Mouse (Mus musculus) mouse embryonic stem cell (cell line): ENCODE results near the gene Prdx6.

Experiments
- in situ Hi-C, 2 experiments: fragments of 300-500 bp; cut with MboI; formaldehyde crosslinking; loops; 1 replicate in 1 of 2; 3 replicates in 1 of 2; pipeline ENCODE4 v1.14.3; 2019 to 2020; ENCODE audit warnings: low sequenced_read_pairs in 2 of 2, low pct_unique_long_range_greater_than_20kb in 1 of 2, mixed read lengths in 1 of 2; ENCODE audit not compliant: unreplicated experiment in 1 of 2

Gene Prdx6

DNA sequence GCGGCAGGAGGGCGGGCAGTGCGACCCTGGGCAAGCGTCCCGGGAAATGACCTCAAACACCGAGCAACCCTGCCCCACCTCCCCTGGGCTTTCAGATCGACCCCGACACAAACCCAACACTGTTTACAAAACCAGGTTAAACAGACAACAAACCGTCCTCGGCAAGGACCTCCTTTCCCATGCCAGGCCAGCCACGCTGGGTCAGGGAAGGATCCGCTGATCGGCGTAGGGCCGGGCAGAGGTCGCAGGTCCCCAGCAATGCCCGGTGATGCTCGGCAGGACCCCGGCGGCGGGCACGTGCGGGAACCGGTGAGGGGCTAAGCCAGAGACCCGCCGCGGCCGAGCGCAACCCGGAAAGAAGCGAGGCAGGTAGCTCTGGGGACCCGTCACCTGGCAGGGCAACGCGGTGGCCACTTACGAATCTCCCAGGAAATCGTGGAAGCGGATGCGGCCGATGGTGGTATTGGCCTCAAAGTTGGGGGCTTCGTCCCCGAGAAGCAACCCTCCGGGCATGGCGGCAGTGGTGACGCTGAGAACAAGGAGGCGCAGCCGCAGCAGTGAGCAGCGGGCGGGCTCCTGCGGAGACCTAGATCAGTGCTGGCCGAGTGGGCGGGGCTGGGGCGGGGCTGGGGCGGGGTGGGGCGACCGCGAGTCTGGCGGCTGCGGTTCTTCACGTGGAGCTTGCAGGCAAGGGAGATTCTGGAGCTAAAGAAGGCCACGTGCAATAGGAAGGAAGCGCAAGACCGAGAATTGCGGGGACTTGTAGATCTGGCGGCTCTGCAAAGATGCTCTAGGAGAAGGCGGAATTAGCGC is at the start of gene Prdx6:
TSS of gene Prdx6 (minus strand) at position 616 of the 813 bp plus-strand sequence.
- in situ Hi-C loops, result no loop called here

DNA sequence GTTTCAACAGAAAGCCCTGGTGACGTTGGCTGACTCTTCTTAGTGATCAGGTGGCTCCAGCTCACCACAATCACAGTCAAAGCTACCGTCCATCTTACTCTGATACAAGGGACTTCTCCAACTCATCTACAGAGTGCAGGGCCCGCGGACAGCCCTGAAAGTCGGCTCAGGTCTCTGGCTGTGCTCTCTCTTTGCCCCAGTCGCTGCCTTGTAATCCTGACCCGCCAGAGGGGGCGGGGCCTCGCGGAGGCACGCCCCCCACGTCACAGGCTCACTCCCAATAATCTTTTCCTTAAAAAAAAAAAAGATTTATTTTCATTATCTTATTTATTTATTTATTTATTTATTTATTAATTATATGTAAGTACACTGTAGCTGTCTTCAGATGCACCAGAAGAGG is 37.2 kb upstream of the Prdx6 start:
- in situ Hi-C loops, result loop anchor here in 1 of 2 experiments (10.0 kb wide), 1 partner anchor 73 kb away; no protein-coding TSS in a partner anchor

DNA sequence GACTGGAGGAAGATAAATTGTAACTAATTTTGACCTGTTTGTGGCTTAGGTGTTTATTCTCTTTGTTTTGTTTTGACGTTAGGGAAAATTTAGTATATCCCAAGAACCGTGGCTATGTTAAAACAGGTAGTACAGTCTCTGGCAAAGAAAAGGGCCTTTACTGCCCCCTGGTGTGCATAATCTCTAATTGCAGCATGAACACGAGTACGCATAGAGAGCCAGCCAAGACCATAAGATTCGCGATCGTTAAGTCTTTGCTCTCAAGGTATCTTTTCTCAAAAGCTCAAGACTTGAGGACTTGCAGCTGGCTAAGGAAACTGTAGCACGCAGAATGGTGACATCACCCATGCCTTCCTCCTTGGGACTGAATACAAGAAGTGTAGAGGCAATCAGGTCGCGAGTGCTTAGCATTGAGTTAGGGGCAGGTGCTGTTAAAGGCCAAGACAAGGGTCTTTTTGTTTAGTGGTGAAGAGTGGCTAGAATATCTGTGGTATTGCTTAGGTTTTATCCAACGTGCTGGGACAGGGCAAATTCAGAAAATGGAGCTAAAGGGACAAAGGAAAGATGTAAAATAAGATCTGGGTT is 35.8 kb upstream of the Prdx6 start:
- in situ Hi-C loops, result loop anchor here in 1 of 2 experiments (10.0 kb wide), 1 partner anchor 72 kb away; no protein-coding TSS in a partner anchor

DNA sequence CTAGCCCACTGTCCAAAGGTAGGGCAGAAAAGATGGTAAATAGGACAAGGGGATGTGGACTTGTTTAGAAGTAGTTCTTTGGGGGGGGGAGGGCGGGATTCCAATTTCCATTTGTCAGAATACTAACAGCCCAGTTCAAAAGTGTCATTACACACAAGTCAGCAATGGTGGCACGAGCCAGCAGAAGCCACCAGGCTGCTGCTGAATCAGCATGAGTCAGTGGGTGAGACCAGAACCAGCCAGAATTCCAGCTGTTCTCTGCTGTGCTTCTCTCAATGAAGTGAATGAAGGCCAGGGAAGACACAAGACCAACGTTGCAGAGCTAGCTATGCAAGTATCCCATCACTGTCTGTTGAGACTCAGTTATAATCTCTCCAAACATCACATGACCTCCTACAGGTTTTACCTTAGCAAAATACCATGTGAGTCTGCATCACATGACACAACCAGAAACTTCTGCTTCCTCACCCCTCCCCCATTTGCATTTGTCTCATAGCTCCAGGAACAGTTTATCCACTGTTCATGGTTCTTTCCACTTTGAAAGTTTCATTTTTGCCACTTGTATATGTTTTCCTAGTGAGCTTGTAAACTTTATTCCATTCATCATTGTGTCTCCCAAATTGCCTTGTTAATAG is 30.2 kb upstream of the Prdx6 start:
- in situ Hi-C loops, result loop anchor here in 1 of 2 experiments (10.0 kb wide), 1 partner anchor 66 kb away; no protein-coding TSS in a partner anchor

DNA sequence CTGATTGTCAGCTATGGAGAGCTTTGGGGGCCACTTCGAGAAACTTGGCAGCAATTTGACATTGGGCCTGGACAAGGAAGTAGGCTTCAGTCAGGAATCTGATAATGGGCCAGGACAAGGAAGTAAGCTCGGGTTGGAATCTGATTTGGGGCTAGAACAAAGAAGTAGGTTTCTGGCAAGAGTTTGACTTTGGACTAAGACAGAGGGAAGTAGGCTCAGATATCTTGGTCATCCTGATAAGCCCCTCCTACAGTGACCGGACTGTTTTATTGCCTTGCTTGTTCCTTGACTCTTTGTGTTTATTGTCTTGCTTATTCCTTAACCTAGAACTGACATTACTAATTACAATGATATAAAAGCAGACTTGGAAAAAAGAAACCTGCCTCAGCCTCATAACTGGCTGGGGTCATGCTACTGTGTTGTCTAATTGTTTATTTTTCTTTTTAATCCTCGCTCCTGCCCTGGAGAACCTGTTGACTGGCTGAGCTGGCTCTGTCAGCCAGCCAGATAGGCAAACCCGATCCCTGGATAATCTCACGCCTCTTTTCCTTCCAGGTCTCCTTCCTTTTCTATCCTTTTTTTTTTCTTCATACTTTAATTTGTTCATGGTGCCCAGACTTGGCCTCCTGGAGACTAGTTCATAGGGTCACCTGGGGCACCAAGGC is 28.4 kb upstream of the Prdx6 start:
- in situ Hi-C loops, result loop anchor here in 1 of 2 experiments (5.0 kb wide), 1 partner anchor 37 kb away; no protein-coding TSS in a partner anchor

DNA sequence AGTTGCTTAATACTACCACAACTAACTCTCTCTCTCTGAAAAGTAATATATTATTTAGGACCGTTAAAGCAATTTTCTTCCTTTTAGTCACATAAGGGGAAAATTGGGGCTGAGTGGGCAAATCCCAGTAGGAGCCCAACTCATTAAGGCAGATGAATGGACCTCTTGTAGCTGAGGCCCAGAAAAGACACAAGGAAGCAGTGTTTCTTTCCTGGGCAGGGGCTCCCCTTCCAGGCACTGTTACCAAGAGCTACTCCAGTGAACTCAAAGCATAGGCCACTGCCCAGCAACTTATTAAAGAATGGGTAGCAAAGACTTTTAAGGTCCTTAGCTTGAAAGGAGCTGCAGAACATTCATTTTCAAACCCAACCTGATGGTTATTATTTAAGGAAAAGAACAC is 22.5 kb upstream of the Prdx6 start:
- in situ Hi-C loops, result no loop called here

DNA sequence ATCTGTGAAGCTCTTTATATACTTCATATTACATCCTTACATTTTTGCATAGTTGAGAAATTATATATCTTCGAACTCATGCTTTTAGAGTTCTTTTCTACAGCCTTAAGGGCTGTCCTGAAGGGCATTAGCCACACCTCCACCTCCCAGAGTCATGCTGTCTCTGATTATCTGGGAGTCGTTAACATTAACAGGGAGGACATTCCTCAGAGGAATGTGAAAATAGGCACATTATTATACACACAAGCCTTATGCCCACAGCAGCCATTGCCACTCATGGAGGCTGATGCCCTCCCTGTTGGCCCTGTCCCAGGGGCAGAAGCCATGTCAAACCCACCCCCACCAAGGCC is 20.4 kb upstream of the Prdx6 start:
- in situ Hi-C loops, result no loop called here

DNA sequence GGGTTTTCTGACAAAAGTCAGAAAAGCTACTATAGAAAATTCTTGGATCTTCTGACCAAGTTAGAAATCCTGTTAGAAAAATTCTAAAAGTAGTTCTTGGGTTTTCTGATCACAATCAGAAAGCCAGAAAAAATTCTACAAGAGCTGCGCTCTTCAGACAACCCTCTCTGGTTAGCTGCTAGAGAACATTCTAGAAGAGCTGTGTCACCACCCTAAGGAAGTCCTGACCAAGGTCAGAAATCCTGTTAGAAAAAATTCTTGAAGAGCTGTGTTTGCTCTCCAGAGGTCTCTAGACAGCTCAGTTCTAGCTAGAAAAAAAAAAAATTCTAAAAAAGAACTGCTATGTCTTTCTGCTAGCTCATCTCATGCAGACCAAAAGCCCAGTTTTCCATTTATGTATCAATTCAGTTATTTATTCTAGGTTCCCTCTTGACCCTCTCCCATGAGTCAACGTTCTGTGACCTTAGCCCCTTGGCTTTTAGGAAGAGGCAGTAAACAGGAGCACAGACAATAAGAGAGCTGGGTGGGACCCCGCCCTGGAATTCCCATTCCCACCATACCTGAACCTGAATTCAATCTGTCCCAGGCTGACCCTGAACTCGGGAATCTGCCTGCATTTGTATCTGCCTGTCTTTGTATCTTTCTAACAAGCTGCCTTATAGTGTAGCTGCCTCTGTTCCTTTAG is 19.9 kb upstream of the Prdx6 start:
- in situ Hi-C loops, result no loop called here

DNA sequence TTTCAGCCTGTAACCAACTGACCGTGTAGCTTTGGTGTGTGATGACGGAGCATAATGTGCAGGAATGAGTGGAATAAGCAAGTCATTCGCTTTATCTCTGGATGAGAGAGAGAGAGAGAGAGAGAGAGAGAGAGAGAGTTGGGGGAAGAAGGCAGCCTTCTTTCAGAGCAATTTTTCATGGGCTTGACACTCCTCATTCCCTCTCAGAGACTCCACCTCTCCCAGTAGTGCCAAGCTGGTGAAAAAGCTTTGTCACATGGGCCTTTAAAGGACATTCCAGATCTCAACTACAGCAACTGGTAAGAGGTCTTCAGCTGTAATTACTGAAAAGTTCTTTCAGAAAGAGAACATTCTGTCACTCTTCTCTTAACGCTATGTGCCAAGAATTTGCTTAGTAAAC is 18.3 kb upstream of the Prdx6 start:
- in situ Hi-C loops, result no loop called here

DNA sequence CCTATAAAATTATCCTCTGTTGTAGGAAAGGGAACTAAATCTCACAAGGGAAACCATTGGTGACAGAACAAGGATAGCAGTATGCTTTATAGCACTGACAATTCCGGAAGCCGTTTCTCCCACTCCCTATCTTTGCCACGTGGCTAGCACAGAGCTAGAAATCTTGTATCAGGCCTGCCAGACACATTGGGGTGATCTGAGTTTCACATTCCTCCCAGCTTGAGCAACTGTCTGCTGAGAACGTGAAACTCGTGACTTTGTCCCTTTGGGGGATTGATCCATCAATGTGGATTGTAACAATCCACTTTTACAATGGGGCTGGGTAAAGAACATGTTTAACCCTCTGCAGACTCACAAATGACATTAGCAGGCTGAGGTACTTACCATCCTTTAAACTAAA is 17.9 kb upstream of the Prdx6 start:
- in situ Hi-C loops, result no loop called here

DNA sequence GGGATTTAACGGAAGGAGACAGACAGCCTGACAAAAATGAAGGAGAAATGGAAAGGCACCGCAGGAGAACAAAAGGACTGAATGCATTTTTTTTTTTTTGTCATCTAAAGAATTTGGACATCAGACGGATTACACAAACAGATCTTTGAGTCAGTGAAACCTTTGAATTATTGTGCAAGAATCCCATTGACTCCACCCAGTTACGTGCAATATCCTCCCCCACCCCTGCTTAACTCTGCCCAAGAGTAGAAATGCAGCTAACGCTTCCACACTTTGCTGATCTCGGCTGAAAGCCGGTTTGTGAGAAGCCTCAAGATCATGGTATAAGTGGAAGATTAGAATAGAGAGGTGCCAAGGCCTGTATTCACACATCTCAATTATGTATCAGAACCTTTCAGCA is 17.1 kb upstream of the Prdx6 start:
- in situ Hi-C loops, result no loop called here

DNA sequence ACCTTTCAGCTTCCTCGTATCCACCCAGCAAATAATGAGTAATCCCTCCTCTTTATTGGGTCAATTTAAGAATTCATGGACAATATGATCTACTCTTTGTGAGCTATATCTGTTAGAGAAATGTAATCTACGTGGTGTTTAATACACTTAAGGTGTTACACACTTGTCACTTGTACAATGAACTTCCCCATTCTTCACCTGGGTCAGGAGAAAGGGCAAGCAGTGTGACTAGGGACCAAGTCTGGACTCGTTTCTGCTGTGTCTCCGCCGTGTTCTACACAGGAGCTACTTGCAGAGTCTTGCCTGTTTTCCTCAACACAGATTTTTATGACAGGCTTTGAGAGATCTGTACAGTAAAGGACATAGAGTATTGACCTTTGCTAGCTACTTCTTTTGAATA is 13.9 kb upstream of the Prdx6 start:
- in situ Hi-C loops, result no loop called here

DNA sequence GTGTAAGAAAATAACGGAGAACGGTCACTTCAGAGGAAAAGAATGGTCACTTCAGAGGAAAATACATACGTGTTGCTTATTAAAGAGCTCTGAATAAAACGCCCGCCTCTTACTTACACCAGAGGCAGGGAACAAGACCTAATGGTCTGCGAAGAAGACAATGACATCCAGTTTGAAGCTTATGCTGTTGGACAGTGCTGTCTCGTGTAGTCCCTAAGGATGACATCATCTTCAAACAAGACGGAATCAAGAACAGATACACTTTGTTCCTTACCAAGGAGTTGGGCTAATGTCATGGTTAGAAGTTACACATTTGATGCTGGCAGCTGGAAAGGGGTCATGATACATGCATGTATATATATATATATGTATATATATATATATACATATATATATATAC is 12.6 kb upstream of the Prdx6 start:
- in situ Hi-C loops, result no loop called here

DNA sequence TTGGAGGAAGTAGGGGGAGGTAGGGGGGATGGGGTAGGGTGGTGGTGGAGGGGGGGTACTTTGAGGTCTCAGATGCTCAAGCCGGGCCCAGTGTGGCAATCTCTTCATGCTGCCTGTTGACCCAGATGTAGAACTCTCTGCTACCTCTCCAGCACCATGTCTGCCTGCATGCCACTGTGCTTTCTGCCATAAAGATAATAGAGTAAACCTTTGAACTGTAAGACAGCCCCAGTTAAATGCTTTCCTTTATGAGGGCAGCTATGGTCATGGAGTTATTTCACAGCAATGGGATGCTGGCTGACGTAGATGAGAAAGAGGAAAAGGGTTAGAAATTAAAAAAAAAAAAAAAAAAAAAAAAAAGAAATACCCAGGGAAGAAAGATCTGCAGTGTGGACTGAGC is 11.5 kb upstream of the Prdx6 start:
- in situ Hi-C loops, result no loop called here

DNA sequence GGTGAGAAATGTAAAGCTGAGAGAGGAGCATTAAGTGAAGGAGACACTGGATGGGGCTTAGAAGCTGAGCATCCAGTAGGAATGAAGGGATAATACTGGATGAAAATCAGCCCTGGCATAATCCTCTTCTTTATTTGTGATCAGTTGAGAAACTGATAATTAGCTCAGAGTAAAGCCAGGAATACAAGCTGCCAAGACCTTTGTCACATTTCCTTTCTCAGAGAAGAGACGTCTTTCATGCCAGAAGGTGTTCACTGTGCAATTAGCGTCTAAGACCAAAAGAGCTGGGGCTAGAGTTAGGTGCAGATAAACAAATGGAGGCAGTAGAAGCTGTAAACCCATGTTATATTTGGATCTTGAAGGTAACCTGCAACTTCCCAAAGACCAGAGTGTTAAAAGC is 9.7 kb upstream of the Prdx6 start:
- in situ Hi-C loops, result no loop called here

DNA sequence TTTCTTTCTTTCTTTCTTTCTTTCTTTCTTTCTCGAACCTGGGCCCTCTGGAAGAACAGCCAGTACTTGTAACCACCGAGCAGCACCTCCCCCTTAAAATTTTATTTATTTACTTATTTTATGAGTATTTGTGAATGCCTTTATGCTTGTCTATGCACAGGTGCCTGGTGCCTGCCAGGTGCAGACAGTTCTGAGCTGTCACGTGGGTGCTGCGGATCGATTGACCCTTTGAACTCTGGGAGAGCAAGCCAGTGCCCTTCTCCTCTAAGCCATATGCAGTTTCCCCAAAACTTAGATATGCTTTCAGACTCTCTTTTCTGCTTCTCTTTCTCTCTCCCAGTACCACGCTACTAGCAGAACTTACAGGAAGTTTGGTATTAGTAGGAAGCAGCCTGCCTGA is 8.1 kb upstream of the Prdx6 start:
- in situ Hi-C loops, result no loop called here

DNA sequence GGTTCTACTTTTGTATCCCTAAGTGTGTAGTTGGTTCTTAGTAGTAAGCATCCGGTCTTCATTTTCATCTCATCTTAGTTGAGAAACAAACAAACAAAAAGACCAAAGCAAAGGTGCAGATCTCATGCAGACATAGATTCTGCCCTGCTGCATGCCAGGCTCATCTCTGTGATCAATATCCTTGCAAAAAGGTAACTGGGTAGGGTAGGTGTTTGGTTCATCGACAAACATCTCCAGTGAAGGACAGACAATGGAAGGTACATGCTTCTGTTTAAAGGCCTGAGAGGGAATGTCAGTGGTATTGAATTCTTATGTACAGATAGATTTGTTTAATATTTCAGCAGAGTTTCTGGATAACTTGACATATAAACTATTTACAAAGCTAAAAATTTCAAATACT is 7.3 kb upstream of the Prdx6 start:
- in situ Hi-C loops, result no loop called here

DNA sequence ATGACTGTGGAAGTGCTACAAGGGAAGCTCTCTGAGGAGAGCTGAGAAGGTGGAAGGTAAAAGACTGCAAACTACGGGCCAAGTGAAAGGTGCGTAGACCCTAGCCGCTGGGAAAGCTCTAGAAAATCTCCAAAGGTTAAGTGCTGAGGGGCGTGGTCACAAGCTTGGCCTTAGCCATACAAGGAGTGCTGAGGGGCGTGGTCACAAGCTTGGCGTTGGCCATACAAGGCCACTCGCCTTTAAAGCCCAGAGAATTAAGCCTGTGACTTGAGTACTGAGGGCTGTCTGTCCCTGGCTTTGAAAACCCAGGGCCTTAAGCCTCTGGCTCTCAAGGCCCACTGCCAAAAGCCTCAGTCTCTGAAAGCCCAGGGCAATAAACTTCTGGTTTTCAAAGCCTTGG is 5.9 kb upstream of the Prdx6 start:
- in situ Hi-C loops, result no loop called here

DNA sequence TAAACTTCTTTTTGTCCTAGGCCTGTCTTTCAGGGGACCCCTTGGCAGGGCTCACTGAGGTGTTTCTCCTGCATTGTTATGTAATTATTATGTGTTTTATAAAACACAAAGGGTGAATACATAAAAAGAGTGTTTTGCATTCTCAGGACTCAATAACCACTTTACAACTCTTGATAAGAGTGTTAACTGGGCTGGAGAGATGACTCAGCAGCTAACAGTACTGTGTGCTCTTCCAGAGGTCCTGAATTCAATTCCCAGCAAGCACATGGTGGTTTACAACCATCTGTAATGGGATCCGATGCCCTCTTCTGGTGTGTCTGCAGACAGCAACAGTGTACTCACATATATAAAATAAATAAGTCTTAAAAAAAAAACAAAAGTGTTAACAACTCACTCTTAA is 3.3 kb upstream of the Prdx6 start:
- in situ Hi-C loops, result no loop called here
